Mouse (Mus musculus) brain, adult 10 weeks (tissue): Measurements from ENCODE around the gene Birc3. TPM values are rescaled to one million over a fixed set of nuclear protein-coding genes. Genes with fewer than 3 reads are reported as not detected.

Experiments
- polyA plus RNA-seq: library from polyadenylated mRNA; stranded (reverse); fragments of 350-450 nt; fragmentation: Illumina TruSeq; extraction: RNeasy Lipid Tissue Mini Kit (QIAGEN cat#74804); gene quantifications from one replicate; pipeline ENCODE4 v1.2.3, GENCODE M21; 2015; ENCODE audit warnings: low read depth, low replicate concordance

The Birc3 gene
- polyA plus RNA-seq, result 3.1 TPM

DNA sequence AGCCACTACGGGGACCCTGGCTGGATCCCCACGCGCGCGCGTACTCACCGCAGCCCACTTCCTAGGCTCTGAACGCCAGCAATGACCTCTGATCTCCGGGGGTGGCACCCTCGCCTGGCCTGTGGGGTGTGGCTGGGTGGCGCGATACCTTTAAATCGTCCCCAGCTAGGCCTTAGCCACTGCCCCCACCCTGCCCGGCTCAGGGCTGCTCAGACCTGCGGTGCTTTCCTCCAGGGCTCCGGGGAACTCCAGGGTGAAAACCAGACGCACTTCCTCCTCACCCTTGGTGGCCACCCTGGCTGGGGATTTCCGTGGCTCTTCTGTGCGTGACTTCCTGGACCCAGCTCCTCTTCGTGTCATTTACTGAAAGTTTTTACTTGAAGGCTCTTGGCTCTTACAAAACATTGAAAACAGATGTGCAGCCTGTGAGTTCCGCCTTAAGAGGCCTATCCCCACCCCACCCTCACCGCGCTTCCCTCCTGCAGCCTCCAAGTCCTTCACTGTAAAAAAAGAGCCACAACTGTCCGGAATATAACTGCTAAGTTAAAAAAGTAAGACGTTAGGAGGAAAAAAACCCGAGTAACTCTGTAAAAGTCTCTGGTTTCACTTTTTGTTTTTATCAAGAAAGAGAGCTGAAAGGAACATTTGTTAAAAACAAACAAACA is at the start of gene Birc3:
Birc3 (minus strand) TSS at position 412 of the 665 bp plus-strand sequence.

DNA sequence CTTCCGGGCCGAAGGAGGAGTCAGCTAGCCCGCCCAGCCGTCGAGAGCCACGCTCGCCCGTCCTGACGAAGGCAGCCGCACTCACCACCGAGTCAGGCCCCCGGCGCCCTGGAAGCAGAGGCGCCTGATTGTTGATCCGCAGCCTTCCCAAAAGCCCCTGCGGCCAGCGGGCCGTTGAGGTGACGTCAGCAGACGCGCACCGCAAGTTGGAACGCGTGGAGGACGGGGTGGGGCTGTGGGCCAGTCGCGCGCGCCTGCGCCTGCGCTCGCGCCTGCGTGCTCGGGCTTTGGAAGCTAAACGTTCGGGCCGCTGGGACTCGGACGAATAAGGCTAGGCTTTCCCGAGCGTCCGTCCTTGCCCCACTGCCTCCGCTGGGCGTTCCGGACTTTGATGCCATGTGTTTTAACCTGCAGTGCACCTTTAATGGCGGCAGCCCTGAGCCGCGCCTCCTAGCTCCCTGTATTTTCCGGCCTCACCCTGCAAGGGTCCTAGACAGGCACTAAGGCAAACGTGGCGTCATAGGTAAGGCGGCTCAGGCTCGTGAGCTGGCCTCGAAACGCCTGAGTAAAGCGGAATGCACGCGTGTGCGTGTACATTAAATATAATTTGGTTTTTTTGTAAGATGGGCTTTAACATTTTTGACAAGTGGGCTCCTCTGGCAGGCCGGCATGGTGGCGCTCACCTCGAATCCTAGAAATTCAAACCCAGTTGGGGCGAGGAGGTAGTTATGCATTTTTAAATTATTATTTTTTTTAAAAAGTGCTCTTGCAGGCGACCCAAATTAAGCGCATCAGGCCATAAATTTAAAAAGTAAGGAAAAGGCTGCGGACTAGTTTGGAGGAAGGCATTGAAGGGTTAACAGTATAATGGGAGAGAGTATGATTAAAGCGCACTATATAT is 35.8 kb downstream of the Birc3 start, which contains the start of gene Birc2:
Birc2 (minus strand) TSS at position 160 of the 901 bp plus-strand sequence.

Other genes starting within 250 kb of the Birc3 start
- gene Mmp20, start 245.0 kb downstream of the Birc3 start, polyA plus RNA-seq, result not detected
- gene Mmp7, start 181.1 kb downstream of the Birc3 start, polyA plus RNA-seq, result not detected
- gene Tmem123, start 109.1 kb downstream of the Birc3 start, polyA plus RNA-seq, result 15.9 TPM
- gene Birc2, start 36.1 kb downstream of the Birc3 start, polyA plus RNA-seq, result 34.4 TPM
- 14.4 TPM for gene Yap1, start 131.4 kb upstream of the Birc3 start, polyA plus RNA-seq
- 13.7 TPM for gene Cfap300, start 169.6 kb upstream of the Birc3 start, polyA plus RNA-seq